Mouse (Mus musculus): Measurements from ENCODE around the gene Foxc2. TPM values are rescaled to one million over a fixed set of nuclear protein-coding genes. Genes with fewer than 3 reads are reported as not detected.

The Foxc2 gene
- total RNA-seq, 2 experiments from 2014 or later: 2.4 to 2.6 TPM

DNA sequence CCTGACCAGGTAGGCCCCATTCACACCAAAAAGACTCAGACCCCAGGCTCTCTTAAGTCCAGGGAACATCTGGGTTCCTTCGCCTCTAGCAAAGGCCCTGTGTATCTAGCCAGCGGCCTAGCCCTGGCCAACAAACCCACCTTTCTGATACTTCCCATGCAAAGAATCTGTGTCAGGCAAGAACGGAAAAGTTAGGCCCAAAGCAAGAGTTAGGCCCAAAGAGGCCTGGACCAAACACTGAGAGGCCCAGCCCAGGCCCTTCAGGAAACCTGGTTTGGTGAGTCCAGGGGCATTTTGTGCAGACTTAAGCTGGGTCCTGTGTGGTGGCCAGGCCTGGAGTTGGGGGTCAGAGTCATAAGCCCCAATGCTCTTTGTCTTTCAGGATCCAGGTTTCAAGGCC is 30.4 kb upstream of the Foxc2 start:
- DNase-seq: no peak
- intact Hi-C loops (cut with DNase I): no loop called here

DNA sequence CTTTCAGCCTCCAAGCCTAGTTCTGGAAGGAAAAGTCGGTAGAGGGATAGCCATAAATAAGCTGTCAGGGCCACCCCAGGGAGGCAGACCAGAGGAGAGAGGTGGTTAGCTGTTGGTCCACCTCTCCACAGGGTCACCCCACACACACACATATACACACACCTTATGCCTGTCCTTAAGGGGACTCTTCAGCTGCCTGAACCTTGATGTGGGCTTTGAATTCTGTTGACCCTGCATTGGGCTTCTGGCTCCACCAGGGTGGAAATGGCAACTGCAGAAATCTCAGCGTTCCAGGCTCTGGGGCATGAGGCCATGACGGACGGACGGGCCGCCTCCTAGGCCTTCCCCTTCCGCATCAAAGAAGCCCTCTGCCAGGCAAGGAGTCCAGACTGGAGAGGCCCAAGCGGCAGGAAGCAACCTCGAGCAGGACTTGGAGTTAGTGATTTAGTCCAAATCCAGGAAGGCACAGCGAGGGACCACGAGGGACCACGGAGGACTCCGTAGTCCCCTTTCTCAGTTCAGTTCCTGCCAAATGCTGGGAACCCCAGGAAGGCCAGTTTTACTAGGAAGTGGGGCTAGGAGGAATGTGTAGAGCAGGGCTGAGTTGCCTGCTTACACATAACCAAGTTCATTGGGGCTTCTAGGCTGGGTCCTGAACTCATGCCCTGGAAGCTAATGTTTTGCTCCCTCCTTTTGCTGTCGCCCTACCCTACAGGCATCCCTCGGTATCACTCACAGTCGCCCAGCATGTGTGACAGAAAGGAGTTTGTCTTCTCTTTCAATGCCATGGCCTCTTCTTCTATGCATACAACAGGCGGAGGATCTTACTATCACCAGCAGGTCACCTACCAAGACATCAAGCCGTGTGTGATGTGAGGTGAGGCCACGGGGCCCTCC is 29.7 kb upstream of the Foxc2 start:
- intact Hi-C loops (cut with DNase I): no loop called here
- DNase-seq: no peak

DNA sequence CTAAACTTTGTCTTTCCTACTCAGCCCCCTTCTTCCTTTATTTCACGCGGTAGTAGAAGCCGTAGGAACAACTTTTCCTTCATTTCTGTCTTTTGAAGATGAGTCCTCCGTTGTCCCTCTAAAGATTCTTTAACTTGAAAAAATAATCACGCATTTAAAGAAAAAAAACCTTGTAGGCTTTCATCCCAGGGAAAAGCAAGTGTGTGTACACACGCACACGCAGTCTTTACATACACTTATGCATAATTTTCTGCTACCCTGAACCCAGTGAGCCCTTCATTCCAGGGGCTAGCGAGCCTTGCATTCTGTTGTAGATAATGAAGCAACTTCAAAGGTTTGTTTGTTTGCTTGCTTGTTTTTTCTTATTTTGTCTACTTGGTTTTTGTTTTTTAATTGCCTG is 27.7 kb upstream of the Foxc2 start:
- no peak for DNase-seq
- intact Hi-C loops (cut with DNase I): no loop called here

GRCm38 (mm10) chr8:121088871-121089630 is 26.9 kb upstream of the Foxc2 start:
- DNase-seq: no peak
- intact Hi-C loops (cut with DNase I): no loop called here

DNA sequence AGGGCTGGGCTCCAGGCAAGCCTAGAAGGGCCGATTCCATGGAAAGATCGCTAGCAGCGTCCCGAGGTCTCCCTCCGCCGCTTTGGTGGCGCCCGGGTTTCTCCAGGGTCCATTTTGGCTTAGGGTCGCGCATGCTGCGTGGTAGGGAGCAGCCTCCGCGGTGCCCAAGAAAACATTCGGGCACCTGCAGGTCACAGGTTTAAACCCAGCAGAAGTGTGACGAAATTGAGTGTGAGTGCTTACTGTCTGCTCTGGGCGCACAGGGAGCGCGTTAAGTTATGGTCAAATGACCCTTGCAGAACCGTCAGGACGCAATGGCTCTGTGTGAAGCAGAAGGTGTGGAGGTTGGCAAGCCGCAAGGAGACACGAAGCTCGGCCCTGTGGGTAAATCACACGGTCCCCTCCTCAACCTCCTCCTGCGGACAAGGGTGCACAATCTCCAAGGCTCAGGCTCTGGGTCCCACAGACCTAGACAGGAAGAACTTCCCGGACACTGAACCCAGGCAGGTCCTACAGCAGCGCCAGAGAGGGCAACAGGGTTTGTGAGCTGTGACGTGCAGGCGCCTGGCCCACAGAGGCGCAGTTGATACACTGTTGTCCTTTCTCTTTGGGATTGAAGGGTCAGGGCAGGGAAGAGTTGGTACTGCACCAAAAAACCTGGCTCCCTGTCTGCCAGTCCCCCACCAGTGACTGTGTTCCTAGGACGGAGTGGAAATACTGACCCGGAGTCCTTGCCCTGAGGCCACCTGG is 26.2 kb upstream of the Foxc2 start:
- DNase-seq: no peak
- intact Hi-C loops (cut with DNase I): loop anchor here (5.0 kb wide), 2 partner anchors 193 to 408 kb away; no protein-coding TSS in a partner anchor

GRCm38 (mm10) chr8:121090716-121091115 is 25.3 kb upstream of the Foxc2 start:
- intact Hi-C loops (cut with DNase I): loop anchor here (5.0 kb wide), 2 partner anchors 193 to 408 kb away; no protein-coding TSS in a partner anchor

GRCm38 (mm10) chr8:121092141-121092540 is 23.8 kb upstream of the Foxc2 start:
- intact Hi-C loops (cut with DNase I): loop anchor here (1.0 to 5.0 kb wide), 4 partner anchors 121 to 410 kb away; no protein-coding TSS in a partner anchor

More at GRCm38 (mm10) chr8:121090716-121091115, 25.3 kb upstream of the Foxc2 start:
- no peak for DNase-seq

GRCm38 (mm10) chr8:121092627-121093026 is 23.3 kb upstream of the Foxc2 start:
- DNase-seq: peak; percentile 87 to 94
- intact Hi-C loops (cut with DNase I): loop anchor here (1.0 to 5.0 kb wide), 4 partner anchors 122 to 410 kb away; no protein-coding TSS in a partner anchor

More at GRCm38 (mm10) chr8:121092141-121092540, 23.8 kb upstream of the Foxc2 start:
- DNase-seq: no peak

DNA sequence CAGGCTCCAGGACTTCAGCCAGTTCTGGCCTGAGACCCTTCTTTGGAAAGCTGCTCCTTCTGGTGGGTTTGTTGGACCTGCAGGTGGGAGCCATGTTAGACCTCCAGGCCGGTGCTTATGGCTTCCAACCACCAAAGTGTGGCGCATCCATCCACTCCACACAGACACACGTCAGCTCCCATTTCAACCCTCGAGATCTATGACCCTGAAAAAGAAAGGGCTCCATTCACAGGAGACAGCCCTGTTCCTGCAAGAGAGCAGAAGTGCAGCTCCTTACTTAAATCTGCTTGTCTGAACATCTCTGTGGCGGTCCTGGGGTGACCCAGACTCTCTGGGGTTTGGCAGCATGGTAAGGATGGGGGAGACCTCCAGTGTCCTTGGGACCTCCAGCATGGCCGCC is 22.5 kb upstream of the Foxc2 start:
- intact Hi-C loops (cut with DNase I): loop anchor here (2.0 to 5.0 kb wide), 3 partner anchors 123 to 411 kb away; no protein-coding TSS in a partner anchor
- DNase-seq: no peak

DNA sequence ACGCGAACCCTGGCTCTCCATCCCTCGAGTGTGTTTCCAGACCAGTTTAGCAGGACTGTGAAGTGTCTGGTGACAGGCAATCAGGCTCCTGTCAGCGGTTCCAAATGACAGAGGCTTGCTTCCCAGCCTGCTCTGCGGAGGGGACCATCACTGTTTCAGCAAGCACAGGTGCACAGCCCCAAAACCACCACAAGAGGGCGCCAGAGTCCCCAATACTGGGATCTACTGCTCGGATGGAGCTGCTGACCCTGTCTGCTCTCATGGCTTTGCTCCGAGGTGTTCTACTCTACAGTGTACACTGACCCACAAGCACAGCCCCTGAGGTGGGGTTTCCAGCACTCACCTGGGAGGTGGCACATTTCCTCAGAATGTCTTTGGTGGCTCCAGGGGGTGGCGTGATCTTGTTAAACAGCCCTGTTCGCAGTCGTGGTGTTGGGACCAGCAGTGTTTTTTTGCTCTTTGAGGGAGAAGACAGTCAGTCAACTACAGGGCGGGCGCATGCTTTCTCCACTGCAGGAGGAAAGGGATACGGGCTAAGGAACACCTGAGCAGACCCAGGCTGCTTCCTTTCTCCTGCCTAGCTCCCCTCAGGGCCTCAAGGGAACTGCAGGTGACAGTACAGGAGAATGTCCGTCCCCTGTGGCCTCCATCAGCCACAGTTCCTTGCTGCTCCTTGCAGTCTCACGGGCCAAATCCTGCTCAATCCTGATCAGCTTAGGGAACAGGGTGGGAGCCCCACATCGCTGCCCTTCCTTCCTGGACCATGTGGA is 11.7 kb upstream of the Foxc2 start:
- intact Hi-C loops (cut with DNase I): loop anchor here (10.0 kb wide), 1 partner anchor 581 kb away; no protein-coding TSS in a partner anchor
- peak; percentile 76 to 90 for DNase-seq

DNA sequence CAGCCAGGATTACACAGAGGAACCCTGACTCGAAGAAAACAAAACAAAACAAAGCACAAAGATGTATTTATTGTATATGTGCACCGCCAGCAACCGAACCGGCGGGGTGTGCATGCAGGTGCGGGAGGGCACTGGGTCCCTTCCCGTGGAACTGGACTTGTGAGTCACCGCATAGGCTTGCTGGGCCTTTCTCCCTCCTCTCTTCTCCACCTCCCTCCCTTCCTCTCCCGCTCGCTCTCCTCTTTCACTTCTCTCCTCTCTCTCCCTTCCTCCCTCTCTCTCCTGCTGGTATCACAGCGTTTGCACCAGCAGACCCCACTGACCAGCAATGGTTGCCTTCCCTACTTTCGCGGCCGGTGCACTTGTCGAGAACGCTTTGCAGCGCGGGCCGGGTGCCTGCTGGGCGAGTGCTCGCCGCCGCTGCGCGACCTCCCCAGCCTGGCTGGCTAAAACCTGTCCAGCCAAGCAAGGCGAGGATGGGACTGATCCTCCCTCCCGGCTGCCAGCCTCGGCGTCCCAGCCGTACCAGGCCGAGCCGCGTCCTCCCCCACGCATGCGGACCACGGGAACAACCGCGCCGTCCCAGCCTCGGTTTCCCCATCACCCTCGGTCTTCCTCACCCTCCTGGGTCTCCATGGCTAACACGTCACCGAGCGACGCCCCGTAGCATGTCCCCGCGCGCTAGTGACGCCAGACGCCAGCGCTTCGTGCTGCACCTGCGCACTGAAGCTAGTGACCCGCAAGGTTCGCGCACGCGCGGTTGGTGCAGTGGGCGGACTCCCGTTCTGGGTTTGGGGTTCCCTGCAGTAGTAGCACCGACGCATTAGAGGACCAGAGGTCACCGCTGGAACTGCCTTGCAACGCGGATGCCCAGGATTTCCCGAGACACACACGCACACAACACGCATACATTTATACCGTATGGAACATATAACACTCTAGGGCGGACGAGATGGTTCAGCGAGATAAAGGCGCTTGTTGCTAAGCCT is 8.0 kb upstream of the Foxc2 start, which contains the start of gene Mthfsd:
Gene Mthfsd, minus strand, starts transcription at position 725 of the 989 bp plus-strand sequence.
- peak; percentile 99 for DNase-seq
- intact Hi-C loops (cut with DNase I): loop anchor here (10.0 kb wide), 1 partner anchor 577 kb away; no protein-coding TSS in a partner anchor

DNA sequence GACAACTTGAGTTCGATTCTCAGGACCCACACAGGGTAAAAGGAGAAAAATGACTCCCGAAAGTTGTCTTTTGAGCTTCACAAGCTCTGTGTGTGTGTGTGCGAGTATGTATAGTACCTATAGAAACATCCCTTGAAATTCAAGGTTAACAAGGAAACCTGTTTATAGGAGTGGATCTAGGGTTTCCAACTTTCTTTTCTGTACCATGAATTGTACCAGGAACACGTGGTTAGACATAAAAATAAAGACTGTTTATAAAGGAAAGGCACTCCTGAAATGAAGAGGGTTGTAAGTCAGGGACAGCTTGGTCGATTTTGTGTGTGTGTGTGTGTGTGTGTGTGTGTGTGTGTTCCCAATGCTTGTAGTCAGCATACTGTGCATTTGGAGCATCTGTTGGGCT is 7.3 kb upstream of the Foxc2 start:
- intact Hi-C loops (cut with DNase I): loop anchor here (10.0 kb wide), 1 partner anchor 576 kb away; no protein-coding TSS in a partner anchor
- no peak for DNase-seq

DNA sequence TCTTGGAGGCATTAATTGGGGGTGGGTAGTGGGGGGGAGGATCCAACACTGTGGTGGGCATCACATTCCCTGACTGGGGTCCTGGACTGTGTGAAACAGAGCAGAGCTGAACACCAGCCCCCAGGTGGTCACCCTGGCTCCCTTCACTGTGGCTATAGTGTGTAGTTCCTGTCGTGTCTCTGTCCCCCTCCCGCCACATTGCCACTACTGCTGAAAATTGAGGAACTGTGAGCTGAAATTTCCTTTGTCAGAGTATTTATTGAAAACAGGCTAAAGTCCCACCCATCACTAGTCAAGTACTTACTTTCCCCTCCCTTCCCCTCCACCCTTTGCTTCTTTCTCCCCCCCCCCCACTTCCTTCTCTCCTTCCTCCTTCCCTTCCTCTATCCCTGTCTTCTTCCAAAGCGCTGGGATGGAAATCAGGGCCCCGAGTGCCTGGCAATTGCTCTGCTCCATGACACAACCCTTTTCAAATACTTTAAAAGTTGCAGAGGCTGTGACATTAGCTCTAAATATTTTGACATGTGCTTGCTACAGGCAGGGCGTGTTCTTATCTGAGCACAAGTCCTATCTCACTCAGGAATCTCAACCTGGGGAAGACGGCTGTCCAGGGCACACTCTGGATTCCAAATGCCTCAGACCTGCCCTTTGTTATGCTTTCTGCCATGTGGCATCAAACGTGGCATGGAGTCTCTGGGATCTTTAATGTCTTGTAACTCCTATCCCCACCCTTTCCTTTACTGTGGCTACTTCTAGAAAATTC is 4.6 kb upstream of the Foxc2 start:
- no peak for DNase-seq
- intact Hi-C loops (cut with DNase I): loop anchor here (5.0 kb wide), 1 partner anchor 201 kb away; no protein-coding TSS in a partner anchor

DNA sequence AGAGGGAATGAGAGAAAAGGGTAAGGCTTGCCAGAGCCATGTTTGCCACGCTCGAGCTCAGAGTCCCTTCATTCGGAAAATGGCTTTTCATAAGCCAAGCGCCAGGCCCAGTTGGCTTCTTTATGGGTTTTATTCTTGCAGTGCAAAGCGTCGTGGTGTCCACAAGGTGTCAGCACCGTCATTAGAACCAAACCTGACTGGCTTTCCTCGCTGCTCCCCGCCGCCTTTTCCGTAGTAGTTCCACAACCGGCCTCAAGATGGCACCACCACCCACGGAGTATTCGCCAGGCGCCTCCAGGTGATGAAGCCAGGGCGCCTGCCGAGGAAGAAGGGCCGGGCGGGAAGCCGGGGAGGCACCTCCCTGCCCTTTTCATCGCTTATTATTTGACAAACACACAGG is 2.7 kb upstream of the Foxc2 start:
- intact Hi-C loops (cut with DNase I): loop anchor here (1.0 to 5.0 kb wide), 4 partner anchors 116 to 400 kb away; no protein-coding TSS in a partner anchor
- peak; percentile 97 to 99 for DNase-seq

- intact Hi-C loops (cut with DNase I): no loop called here
- no peak for DNase-seq
Measured at GRCm38 (mm10) chr8:121115136-121115535, 835 bp upstream of the Foxc2 start.

GRCm38 (mm10) chr8:121116591-121117185 is 717 bp downstream of the Foxc2 start:
- intact Hi-C loops (cut with DNase I): no loop called here
- peak; percentile 49 to 52 for DNase-seq

GRCm38 (mm10) chr8:121117186-121117651 is 1.2 kb downstream of the Foxc2 start:
- DNase-seq: peak; percentile 31 to 40
- intact Hi-C loops (cut with DNase I): no loop called here
